Comparison of ENCODE assay signal across 8 mouse cellular contexts in the genomic region with DNA sequence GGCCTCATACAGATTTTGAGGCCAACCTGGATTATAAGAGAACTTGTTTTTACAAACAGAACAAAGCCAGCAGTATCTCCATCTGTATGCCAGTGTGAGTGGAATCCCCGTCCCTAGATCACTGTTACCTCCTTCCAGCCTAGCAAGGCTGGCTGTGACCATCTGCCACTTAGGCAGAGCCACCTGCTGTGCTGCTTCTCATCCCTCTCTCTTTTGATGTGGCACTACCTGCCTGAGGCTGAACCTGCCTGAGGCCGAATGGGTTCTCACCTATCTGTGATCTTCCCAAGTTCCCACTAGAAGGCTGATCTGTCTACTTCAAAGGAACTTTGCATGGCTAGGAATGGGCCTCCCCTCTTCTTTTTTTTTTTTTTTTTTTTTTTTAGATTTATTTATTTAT. TPM values are rescaled to one million over a fixed set of nuclear protein-coding genes. Genes with fewer than 3 reads are reported as not detected.
A peak's percentile ranks its signal among the peaks of the same experiment; 100 is the strongest.
DNase-seq lines count a peak whose midpoint lies in the region; ATAC-seq and TF ChIP-seq lines count a peak whose summit lies in the region.
"Not testable (repeated sequence)": the region's sequence is repeated elsewhere in the genome, so short reads cannot be mapped to it uniquely, and the experiment has no call there.

No protein-coding gene starts in this region.

- not testable (repeated sequence) for H3K27ac ChIP-seq in midbrain, embryonic 14.5 days (replicated peaks; ENCODE audit: low read depth, low read length)

- H3K27me3 ChIP-seq in midbrain, embryonic 14.5 days (ENCODE audit: control insufficient read depth, insufficient read depth, low read length), result not testable (repeated sequence)

- TF ChIP-seq POLR2A in brain, embryonic 14.5 days (IDR thresholded peaks at IDR 0.05; ENCODE audit: borderline replicate concordance, extremely low read depth, insufficient read depth, insufficient read length, poor library complexity, severe bottlenecking), result not testable (repeated sequence)

- not testable (repeated sequence) for H3K9ac ChIP-seq in midbrain, embryonic 14.5 days (replicated peaks; ENCODE audit: low read length)

- H3K4me2 ChIP-seq in midbrain, embryonic 14.5 days (ENCODE audit: low read length), result not testable (repeated sequence)

- 71% methylated on average over 2 of the region's 2 CpGs for whole genome bisulfite sequencing in midbrain, embryonic 14.5 days

- not testable (repeated sequence) for H3K36me3 ChIP-seq in midbrain, embryonic 14.5 days (ENCODE audit: control insufficient read depth, insufficient read depth, low read length)

- not testable (repeated sequence) for ATAC-seq in midbrain, embryonic 14.5 days (ENCODE audit: low FRiP score, low TSS enrichment)

- not testable (repeated sequence) for TF ChIP-seq CTCF in brain, embryonic 14.5 days (IDR thresholded peaks at IDR 0.05; ENCODE audit: borderline replicate concordance, extremely low read depth, insufficient read depth, insufficient read length)

- H3K4me1 ChIP-seq in midbrain, embryonic 14.5 days (ENCODE audit: control insufficient read depth, insufficient read depth, low read length), result not testable (repeated sequence)

- H3K9me3 ChIP-seq in midbrain, embryonic 14.5 days (ENCODE audit: control insufficient read depth, low read length), result not testable (repeated sequence)

- DNase-seq in ES-CJ7 (ENCODE audit: low read depth, low spot score), result peak; percentile 65
- DNase-seq in brain, embryonic 14.5 days (ENCODE audit: low read depth), result peak; percentile 1
- DNase-seq in cerebellum, adult 18-20 months, result peak; percentile 15 to 27
- DNase-seq in cerebellum, adult 9-10 months, result peak; percentile 1
- peak; percentile 12 to 31 for DNase-seq in cerebellum, postnatal 14 days
- peak; percentile 2 for DNase-seq in midbrain, embryonic 14.5 days
- DNase-seq in thymus, postnatal 10 days (ENCODE audit: low spot score in 2 of 2), result peak; percentile 11 to 14
- peak; percentile 22 for DNase-seq in thymus, postnatal 4 days

- not testable (repeated sequence) for H3K4me3 ChIP-seq in midbrain, embryonic 14.5 days (replicated peaks; ENCODE audit: low read depth, low read length)

RNA-seq across cellular contexts. Expression of a gene that starts 55.4 kb away (rescaled TPM):
- 59.4 and 77.4 TPM in 2 replicates for polyA plus RNA-seq in brain, embryonic 14.5 days (2012; rRNA removed)
- polyA plus RNA-seq in midbrain, embryonic 14.5 days (2014; fragmentation: Nextera tagmentation; extraction: Ambion mirVana), result 34.0 and 43.5 TPM in 2 replicates

Comparison
In these comparisons a context has a peak if more than half of its experiments do, and no peak if none do; other contexts are left out.
1. DNase-seq: peak in every context shown above with its lines; median percentile 65 in ES-CJ7; 22 in thymus, postnatal 4 days; 22 in cerebellum, postnatal 14 days; 21 in cerebellum, adult 18-20 months; 12 in thymus, postnatal 10 days; 2 in midbrain, embryonic 14.5 days; 1 in brain, embryonic 14.5 days; 1 in cerebellum, adult 9-10 months.